Mouse (Mus musculus): ENCODE measurements around the gene Tmem138. TPM values are rescaled to one million over a fixed set of nuclear protein-coding genes. Genes with fewer than 3 reads are reported as not detected.

Gene Tmem138
- polyA plus RNA-seq, 1 experiment from 2014 or later = 38.2 TPM

GRCm38 (mm10) chr19:10591659-10592377, 14.7 kb upstream of the Tmem138 start:
- WGBS = 89% methylated on average over 6 of the region's 6 CpGs
- Histone ChIP-seq H3K4me3 (no peak overlapping the region), H3K4me2 (no peak overlapping the region), H3K4me1 (replicated peaks) (no peaks in the 10 kb centered on the region), H3K36me3 (peaks cover 75% of the 10 kb centered on the region), H3K27me3 (no peaks in the 10 kb centered on the region), H3K9ac (no peak overlapping the region), H3K27ac (replicated peaks) (no peak overlapping the region), H3K9me3 (no peaks in the 10 kb centered on the region)
- no peak for ATAC-seq (ENCODE audit: low read depth)

GRCm38 (mm10) chr19:10590301-10590700, 13.1 kb upstream of the Tmem138 start:
- WGBS = 65% methylated on average over 3 of the region's 3 CpGs
- Histone ChIP-seq H3K27me3 (no peaks in the 10 kb centered on the region), H3K4me2 (no peak overlapping the region), H3K4me3 (no peak overlapping the region), H3K27ac (replicated peaks) (no peak overlapping the region), H3K9me3 (no peaks in the 10 kb centered on the region), H3K36me3 (peaks cover 62% of the 10 kb centered on the region), H3K9ac (no peak overlapping the region), H3K4me1 (replicated peaks) (no peaks in the 10 kb centered on the region)
- ATAC-seq (ENCODE audit: low read depth) = no peak

GRCm38 (mm10) chr19:10589127-10589857, 12.1 kb upstream of the Tmem138 start:
- Histone ChIP-seq H3K4me2 (no peak overlapping the region), H3K9me3 (no peaks in the 10 kb centered on the region), H3K27me3 (no peaks in the 10 kb centered on the region), H3K27ac (replicated peaks) (no peak overlapping the region), H3K4me1 (replicated peaks) (no peaks in the 10 kb centered on the region), H3K9ac (no peak overlapping the region), H3K4me3 (no peak overlapping the region), H3K36me3 (peaks cover 54% of the 10 kb centered on the region)
- ATAC-seq (ENCODE audit: low read depth) = no peak
- 71% methylated on average over 5 of the region's 5 CpGs for WGBS

- Histone ChIP-seq H3K27me3 (no peaks in the 10 kb centered on the region), H3K27ac (replicated peaks) (no peak overlapping the region), H3K36me3 (peaks cover 38% of the 10 kb centered on the region; the same call in 1 of the 2 replicates), H3K4me3 (no peak overlapping the region), H3K4me2 (no peak overlapping the region), H3K4me1 (replicated peaks) (no peaks in the 10 kb centered on the region), H3K9me3 (no peaks in the 10 kb centered on the region), H3K9ac (no peak overlapping the region)
- WGBS = 92% methylated on average over 8 of the region's 8 CpGs
- ATAC-seq (ENCODE audit: low read depth) = no peak
These were observed 10.1 kb upstream of the Tmem138 start for GRCm38 (mm10) chr19:10587231-10587630.

GRCm38 (mm10) chr19:10585112-10585511, 8.0 kb upstream of the Tmem138 start:
- Histone ChIP-seq H3K4me2 (no peak overlapping the region), H3K9me3 (no peaks in the 10 kb centered on the region), H3K4me3 (no peak overlapping the region), H3K27me3 (no peaks in the 10 kb centered on the region), H3K27ac (replicated peaks) (no peak overlapping the region), H3K4me1 (replicated peaks) (no peaks in the 10 kb centered on the region), H3K36me3 (peaks cover 28% of the 10 kb centered on the region), H3K9ac (no peak overlapping the region)
- ATAC-seq (ENCODE audit: low read depth) = no peak
- 91% methylated on average over 8 of the region's 8 CpGs for WGBS

- peaks cover 19% of the 10 kb centered on the region for H3K36me3 ChIP-seq
- no peaks in the 10 kb centered on the region for H3K9me3 ChIP-seq
- no peak overlapping the region for H3K4me3 ChIP-seq
- H3K4me1 ChIP-seq (replicated peaks) = peaks cover 10% of the 10 kb centered on the region
- H3K9ac ChIP-seq = no peak overlapping the region
- H3K27me3 ChIP-seq = no peaks in the 10 kb centered on the region
- no peak overlapping the region for H3K4me2 ChIP-seq
- WGBS = 66% methylated on average over 7 of the region's 7 CpGs
- no peak overlapping the region for H3K27ac ChIP-seq (replicated peaks)
- ATAC-seq (ENCODE audit: low read depth) = no peak
These were observed 6.5 kb upstream of the Tmem138 start for GRCm38 (mm10) chr19:10583550-10584146.

GRCm38 (mm10) chr19:10581984-10582383, 4.8 kb upstream of the Tmem138 start:
- Histone ChIP-seq H3K4me1 (replicated peaks) (peaks cover 21% of the 10 kb centered on the region), H3K9ac (no peak overlapping the region), H3K4me2 (no peak overlapping the region), H3K27ac (replicated peaks) (no peak overlapping the region), H3K36me3 (peaks cover 14% of the 10 kb centered on the region), H3K9me3 (no peaks in the 10 kb centered on the region), H3K4me3 (no peak overlapping the region), H3K27me3 (no peaks in the 10 kb centered on the region)
- WGBS = 85% methylated on average over 6 of the region's 6 CpGs
- ATAC-seq (ENCODE audit: low read depth) = no peak

- WGBS = 81% methylated on average over 3 of the region's 3 CpGs
- no peaks in the 10 kb centered on the region for H3K9me3 ChIP-seq
- H3K27ac ChIP-seq (replicated peaks) = no peak overlapping the region
- no peaks in the 10 kb centered on the region for H3K27me3 ChIP-seq
- H3K9ac ChIP-seq = no peak overlapping the region
- no peak overlapping the region for H3K4me2 ChIP-seq
- H3K4me1 ChIP-seq (replicated peaks) = peaks cover 30% of the 10 kb centered on the region
- peaks cover 14% of the 10 kb centered on the region for H3K36me3 ChIP-seq
- H3K4me3 ChIP-seq = no peak overlapping the region
- ATAC-seq (ENCODE audit: low read depth) = no peak
These were observed 3.6 kb upstream of the Tmem138 start for GRCm38 (mm10) chr19:10580761-10581160.

GRCm38 (mm10) chr19:10580102-10580501, 2.9 kb upstream of the Tmem138 start:
- Histone ChIP-seq H3K27ac (replicated peaks) (no peak overlapping the region), H3K4me2 (no peak overlapping the region), H3K27me3 (no peaks in the 10 kb centered on the region), H3K4me1 (replicated peaks) (peaks cover 33% of the 10 kb centered on the region), H3K36me3 (peaks cover 12% of the 10 kb centered on the region), H3K9ac (no peak overlapping the region), H3K9me3 (no peaks in the 10 kb centered on the region), H3K4me3 (no peak overlapping the region)
- ATAC-seq (ENCODE audit: low read depth) = no peak
- WGBS = 84% methylated on average over 3 of the region's 3 CpGs

GRCm38 (mm10) chr19:10569627-10570026, 7.5 kb downstream of the Tmem138 start:
- 97% methylated on average over 6 of the region's 6 CpGs for WGBS
- H3K36me3 ChIP-seq = peaks cover 66% of the 10 kb centered on the region
- H3K27me3 ChIP-seq = no peaks in the 10 kb centered on the region

GRCm38 (mm10) chr19:10565217-10565616, 11.9 kb downstream of the Tmem138 start:
- H3K4me3 ChIP-seq = no peak overlapping the region
- H3K27ac ChIP-seq (replicated peaks) = no peak overlapping the region

More at GRCm38 (mm10) chr19:10569627-10570026, 7.5 kb downstream of the Tmem138 start:
- Histone ChIP-seq H3K4me3 (no peak overlapping the region), H3K4me2 (no peak overlapping the region), H3K9me3 (no peaks in the 10 kb centered on the region), H3K4me1 (replicated peaks) (no peaks in the 10 kb centered on the region), H3K27ac (replicated peaks) (no peak overlapping the region), H3K9ac (no peak overlapping the region)
- no peak for ATAC-seq (ENCODE audit: low read depth)

GRCm38 (mm10) chr19:10564278-10564677, 12.9 kb downstream of the Tmem138 start:
- no peak overlapping the region for H3K4me2 ChIP-seq
- H3K9ac ChIP-seq = no peak overlapping the region
- H3K27ac ChIP-seq (replicated peaks) = no peak overlapping the region
- no peaks in the 10 kb centered on the region for H3K27me3 ChIP-seq
- no peaks in the 10 kb centered on the region for H3K9me3 ChIP-seq
- no peak overlapping the region for H3K4me3 ChIP-seq
- no peaks in the 10 kb centered on the region for H3K4me1 ChIP-seq (replicated peaks)
- ATAC-seq (ENCODE audit: low read depth) = no peak
- 90% methylated on average over 6 of the region's 6 CpGs for WGBS
- peaks cover 14% of the 10 kb centered on the region; the same call in 1 of the 2 replicates for H3K36me3 ChIP-seq

More at GRCm38 (mm10) chr19:10565217-10565616, 11.9 kb downstream of the Tmem138 start:
- Histone ChIP-seq H3K4me2 (no peak overlapping the region), H3K36me3 (peaks cover 23% of the 10 kb centered on the region), H3K27me3 (no peaks in the 10 kb centered on the region), H3K9ac (no peak overlapping the region), H3K9me3 (no peaks in the 10 kb centered on the region), H3K4me1 (replicated peaks) (no peaks in the 10 kb centered on the region)
- ATAC-seq (ENCODE audit: low read depth) = no peak
- 83% methylated on average over 4 of the region's 4 CpGs for WGBS
